Mouse (Mus musculus): ENCODE results near the gene 4930442H23Rik. TPM values are rescaled to one million over a fixed set of nuclear protein-coding genes. Genes with fewer than 3 reads are reported as not detected.

The 4930442H23Rik gene
- polyA plus RNA-seq, 1 experiment from 2014 or later, result 0.16 TPM

GRCm38 (mm10) chr10:81167200-81168086 lies 16.2 kb downstream of the 4930442H23Rik start, which contains the start of gene Pias4:
TSS of gene Pias4 (minus strand) at chr10:81167923.
- H3K27ac ChIP-seq (ENCODE audit: low read length), result peak within 1 kb of the TSS; percentile 85
- peak; percentile 100 for DNase-seq (ENCODE audit: low spot score)
- H3K36me3 ChIP-seq (ENCODE audit: insufficient read depth, low read length), result peaks cover 1% of the 10 kb centered on the region; the same call in 1 of the 2 replicates
- H3K27me3 ChIP-seq (replicated peaks; ENCODE audit: insufficient read depth, low read length), result no peaks in the 10 kb centered on the region
- peak; percentile 93 for ATAC-seq
- peak within 1 kb of the TSS; percentile 88 for H3K4me3 ChIP-seq (ENCODE audit: low read depth, low read length)
- under 1% methylated on average over 38 of the region's 64 CpGs for WGBS
- H3K9ac ChIP-seq (replicated peaks; ENCODE audit: low read depth), result peak within 1 kb of the TSS; percentile 77
- H3K4me2 ChIP-seq (replicated peaks; ENCODE audit: low read depth, low read length), result peak within 1 kb of the TSS; percentile 93
- H3K4me1 ChIP-seq (ENCODE audit: insufficient read depth, low read depth, low read length), result peaks cover 16% of the 10 kb centered on the region
- no peak for TF ChIP-seq EP300 (IDR thresholded peaks at IDR 0.05)
- TF ChIP-seq CTCF (IDR thresholded peaks at IDR 0.05), result no peak
- H3K9me3 ChIP-seq (ENCODE audit: low read length), result no peaks in the 10 kb centered on the region

- no peak for DNase-seq (ENCODE audit: low spot score)
- TF ChIP-seq EP300 (IDR thresholded peaks at IDR 0.05) (peak; percentile 14; the same call in 1 of the 2 replicates), CTCF (IDR thresholded peaks at IDR 0.05) (no peak)
- WGBS, result 57% methylated on average over 8 of the region's 8 CpGs
- Histone ChIP-seq H3K4me3 (ENCODE audit: low read depth, low read length) (no peak overlapping the region), H3K4me1 (ENCODE audit: insufficient read depth, low read depth, low read length) (peaks cover 16% of the 10 kb centered on the region), H3K27ac (ENCODE audit: low read length) (no peak overlapping the region), H3K36me3 (ENCODE audit: insufficient read depth, low read length) (peaks cover 5% of the 10 kb centered on the region; the same call in 1 of the 2 replicates), H3K9ac (replicated peaks; ENCODE audit: low read depth) (no peak overlapping the region), H3K4me2 (replicated peaks; ENCODE audit: low read depth, low read length) (no peak overlapping the region), H3K27me3 (replicated peaks; ENCODE audit: insufficient read depth, low read length) (no peaks in the 10 kb centered on the region), H3K9me3 (ENCODE audit: low read length) (no peaks in the 10 kb centered on the region)
- ATAC-seq, result no peak
Observed at GRCm38 (mm10) chr10:81165118-81165517, 18.5 kb downstream of the 4930442H23Rik start.

GRCm38 (mm10) chr10:81162318-81162652 lies 21.4 kb downstream of the 4930442H23Rik start:
- Histone ChIP-seq H3K9ac (replicated peaks; ENCODE audit: low read depth) (no peak overlapping the region), H3K27me3 (replicated peaks; ENCODE audit: insufficient read depth, low read length) (no peaks in the 10 kb centered on the region), H3K27ac (ENCODE audit: low read length) (no peak overlapping the region), H3K4me2 (replicated peaks; ENCODE audit: low read depth, low read length) (no peak overlapping the region), H3K36me3 (ENCODE audit: insufficient read depth, low read length) (peaks cover 13% of the 10 kb centered on the region; the same call in 1 of the 2 replicates), H3K9me3 (ENCODE audit: low read length) (no peaks in the 10 kb centered on the region), H3K4me1 (ENCODE audit: insufficient read depth, low read depth, low read length) (peaks cover 11% of the 10 kb centered on the region), H3K4me3 (ENCODE audit: low read depth, low read length) (no peak overlapping the region)
- no peak for TF ChIP-seq EP300 (IDR thresholded peaks at IDR 0.05)
- WGBS, result 42% methylated on average over 2 of the region's 2 CpGs
- DNase-seq (ENCODE audit: low spot score), result no peak
- ATAC-seq, result no peak

GRCm38 (mm10) chr10:81161602-81162317 lies 21.9 kb downstream of the 4930442H23Rik start:
- peaks cover 6% of the 10 kb centered on the region for H3K4me1 ChIP-seq (ENCODE audit: insufficient read depth, low read depth, low read length)
- H3K4me2 ChIP-seq (replicated peaks; ENCODE audit: low read depth, low read length), result no peak overlapping the region
- no peak overlapping the region for H3K9ac ChIP-seq (replicated peaks; ENCODE audit: low read depth)
- H3K27me3 ChIP-seq (replicated peaks; ENCODE audit: insufficient read depth, low read length), result no peaks in the 10 kb centered on the region
- 82% methylated on average over 8 of the region's 8 CpGs for WGBS
- DNase-seq (ENCODE audit: low spot score), result no peak
- H3K27ac ChIP-seq (ENCODE audit: low read length), result no peak overlapping the region
- TF ChIP-seq EP300 (IDR thresholded peaks at IDR 0.05) (no peak), CTCF (IDR thresholded peaks at IDR 0.05) (no peak)
- H3K9me3 ChIP-seq (ENCODE audit: low read length), result no peaks in the 10 kb centered on the region
- peaks cover 13% of the 10 kb centered on the region; the same call in 1 of the 2 replicates for H3K36me3 ChIP-seq (ENCODE audit: insufficient read depth, low read length)
- H3K4me3 ChIP-seq (ENCODE audit: low read depth, low read length), result no peak overlapping the region
- ATAC-seq, result no peak

GRCm38 (mm10) chr10:81154736-81155135 lies 28.9 kb downstream of the 4930442H23Rik start:
- Histone ChIP-seq H3K36me3 (ENCODE audit: insufficient read depth, low read length) (peaks cover 33% of the 10 kb centered on the region; the same call in 1 of the 2 replicates), H3K4me2 (replicated peaks; ENCODE audit: low read depth, low read length) (no peak overlapping the region), H3K9ac (replicated peaks; ENCODE audit: low read depth) (no peak overlapping the region), H3K4me3 (ENCODE audit: low read depth, low read length) (no peak overlapping the region), H3K27me3 (replicated peaks; ENCODE audit: insufficient read depth, low read length) (no peaks in the 10 kb centered on the region), H3K27ac (ENCODE audit: low read length) (no peak overlapping the region), H3K4me1 (ENCODE audit: insufficient read depth, low read depth, low read length) (no peaks in the 10 kb centered on the region), H3K9me3 (ENCODE audit: low read length) (no peaks in the 10 kb centered on the region)
- ATAC-seq, result no peak
- DNase-seq (ENCODE audit: low spot score), result no peak
- 86% methylated on average over 6 of the region's 6 CpGs for WGBS
- no peak for TF ChIP-seq EP300 (IDR thresholded peaks at IDR 0.05)
- no peak for TF ChIP-seq CTCF (IDR thresholded peaks at IDR 0.05)

- no peaks in the 10 kb centered on the region for H3K4me1 ChIP-seq (ENCODE audit: insufficient read depth, low read depth, low read length)
- ATAC-seq (no peak), DNase-seq (ENCODE audit: low spot score) (no peak)
- no peaks in the 10 kb centered on the region for H3K9me3 ChIP-seq (ENCODE audit: low read length)
- no peak overlapping the region for H3K9ac ChIP-seq (replicated peaks; ENCODE audit: low read depth)
- no peak overlapping the region for H3K4me3 ChIP-seq (ENCODE audit: low read depth, low read length)
- no peak for TF ChIP-seq CTCF (IDR thresholded peaks at IDR 0.05)
- no peak for TF ChIP-seq EP300 (IDR thresholded peaks at IDR 0.05)
- 85% methylated on average over 12 of the region's 12 CpGs for WGBS
- H3K27ac ChIP-seq (ENCODE audit: low read length), result no peak overlapping the region
- peaks cover 37% of the 10 kb centered on the region; the same call in 1 of the 2 replicates for H3K36me3 ChIP-seq (ENCODE audit: insufficient read depth, low read length)
- H3K4me2 ChIP-seq (replicated peaks; ENCODE audit: low read depth, low read length), result no peak overlapping the region
- H3K27me3 ChIP-seq (replicated peaks; ENCODE audit: insufficient read depth, low read length), result no peaks in the 10 kb centered on the region
Observed at GRCm38 (mm10) chr10:81154313-81154712, 29.3 kb downstream of the 4930442H23Rik start.

All from lung, postnatal 0 days (tissue).